Mouse (Mus musculus) kidney, embryonic 16.5 days (tissue): ENCODE results near the gene Ccdc12. TPM values are rescaled to one million over a fixed set of nuclear protein-coding genes. Genes with fewer than 3 reads are reported as not detected.

Source experiments
- ATAC-seq: fragments of 200-750 bp; cut with Nextera tagmentation; 2 replicates; pipeline ENCODE4 v1.8.0; 2017; ENCODE audit warnings: moderate TSS enrichment; ENCODE audit not compliant: low FRiP score, low TSS enrichment
- H3K27ac ChIP-seq: fragments of 300-500 bp; sonication (generic); 2 replicates; pipeline ENCODE4 v1.5.1; 2014; ENCODE audit warnings: low read length
- H3K27me3 ChIP-seq: fragments of 300-500 bp; sonication (generic); 2 replicates; pipeline ENCODE4 v1.6.1; 2014; ENCODE audit warnings: low read length, control low read depth, mixed read lengths; ENCODE audit not compliant: insufficient read depth
- H3K36me3 ChIP-seq: fragments of 300-500 bp; sonication (generic); 2 replicates; pipeline ENCODE4 v1.6.1; 2014; ENCODE audit warnings: low read length, control low read depth, mixed read lengths; ENCODE audit not compliant: insufficient read depth
- H3K4me1 ChIP-seq: fragments of 300-500 bp; sonication (generic); 2 replicates; pipeline ENCODE4 v1.6.1; 2014; ENCODE audit warnings: low read length, control low read depth, mixed read lengths; ENCODE audit not compliant: insufficient read depth
- H3K4me2 ChIP-seq: fragments of 300-500 bp; sonication (generic); replicated peaks from 2 replicates; pipeline ENCODE4 v1.6.1; 2014; ENCODE audit warnings: low read depth, low read length
- H3K4me3 ChIP-seq: fragments of 300-500 bp; sonication (generic); 2 replicates; pipeline ENCODE4 v1.5.1; 2014; ENCODE audit warnings: mild to moderate bottlenecking, low read length
- H3K9ac ChIP-seq: fragments of 300-500 bp; sonication (generic); replicated peaks from 2 replicates; pipeline ENCODE4 v1.6.1; 2014; ENCODE audit warnings: low read length
- H3K9me3 ChIP-seq: fragments of 300-500 bp; sonication (generic); 2 replicates; pipeline ENCODE4 v1.6.1; 2016; ENCODE audit warnings: low read length, control low read depth
- WGBS: fragments of 180-500 bp; shearing (Covaris S2); extraction: QIAGEN DNeasy Blood & Tissue Kit; methylation state at CpG from one replicate; pipeline ENCODE4 v1.1.7; 2014; 5-methylcytosine and 5-hydroxymethylcytosine counted together
- polyA plus RNA-seq: library from polyadenylated mRNA; unstranded; fragments of >200 nt; fragmentation: Nextera tagmentation; extraction: Ambion mirVana; gene quantifications from 2 replicates; pipeline ENCODE4 v1.2.1, GENCODE M21; 2015

The Ccdc12 gene
- polyA plus RNA-seq, 1 experiment from 2014 or later: 155 TPM

DNA sequence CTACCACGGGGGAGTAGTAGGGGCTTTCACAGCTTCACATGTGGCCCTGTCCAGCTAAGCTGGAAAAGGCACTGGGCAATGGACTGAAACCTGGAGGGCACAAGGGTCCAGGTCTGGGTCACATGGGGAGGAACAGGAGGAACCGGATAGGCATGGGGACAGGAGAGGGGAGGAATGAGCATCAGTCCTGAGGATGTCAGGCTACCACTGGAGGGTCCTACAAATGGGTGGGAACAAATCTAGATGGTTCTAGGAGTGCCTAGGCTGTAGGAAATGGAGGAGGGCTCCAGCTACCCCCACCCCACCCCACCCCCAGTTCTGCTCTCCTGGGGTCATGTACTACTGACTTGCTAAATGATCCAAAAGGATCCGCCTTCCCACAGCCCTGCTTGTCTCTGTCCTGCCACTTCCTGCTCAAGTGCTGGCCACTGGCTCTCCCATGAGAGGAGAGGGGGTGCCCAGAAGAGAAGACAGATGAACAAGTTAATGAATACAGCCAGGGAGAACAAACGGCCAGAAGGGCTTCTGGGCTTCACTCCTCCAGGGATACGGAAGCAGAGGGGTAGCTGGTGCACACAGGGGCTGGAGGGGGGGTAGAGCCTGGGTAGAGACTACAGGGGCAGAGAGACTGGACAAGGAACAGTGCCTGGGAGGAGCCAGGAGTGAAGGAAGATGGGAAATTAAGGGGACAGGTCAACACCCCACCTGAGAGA lies 13.3 kb upstream of the Ccdc12 start:
- no peak overlapping the region for H3K4me3 ChIP-seq
- H3K9me3 ChIP-seq: no peaks in the 10 kb centered on the region
- no peak overlapping the region for H3K4me2 ChIP-seq
- H3K4me1 ChIP-seq: peaks cover 31% of the 10 kb centered on the region
- H3K27me3 ChIP-seq: no peaks in the 10 kb centered on the region
- H3K36me3 ChIP-seq: peaks cover 11% of the 10 kb centered on the region
- 26% methylated on average over 5 of the region's 5 CpGs for WGBS
- H3K9ac ChIP-seq: no peak overlapping the region; the same call in 1 of the 2 replicates
- peak; percentile 53 for ATAC-seq
- peak overlapping the region; percentile 8 for H3K27ac ChIP-seq

DNA sequence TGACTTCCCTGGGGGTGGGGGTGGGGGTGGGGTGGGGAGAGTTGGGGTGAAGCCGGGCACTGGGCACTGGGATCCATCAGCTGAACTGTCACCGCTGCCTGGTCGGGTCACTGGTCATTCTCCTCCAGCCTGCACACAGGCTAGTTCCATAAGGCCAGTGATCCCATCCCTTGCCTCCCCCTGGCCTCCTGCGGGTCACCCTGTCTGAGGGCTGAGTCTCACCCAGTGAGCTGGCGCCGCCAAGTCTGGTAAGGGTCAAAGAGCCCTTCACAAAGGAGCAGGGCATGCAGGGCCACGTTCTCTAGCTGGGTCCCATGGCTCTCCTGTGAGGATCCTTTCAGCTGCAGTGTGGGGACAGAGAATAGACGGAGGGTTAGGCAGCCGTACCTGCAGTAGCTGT lies 12.5 kb upstream of the Ccdc12 start:
- Histone ChIP-seq H3K27ac (peak overlapping the region; percentile 57), H3K4me1 (peaks cover 31% of the 10 kb centered on the region), H3K4me3 (no peak overlapping the region), H3K36me3 (peaks cover 4% of the 10 kb centered on the region; the same call in 1 of the 2 replicates), H3K9ac (no peak overlapping the region), H3K4me2 (no peak overlapping the region), H3K9me3 (no peaks in the 10 kb centered on the region), H3K27me3 (no peaks in the 10 kb centered on the region)
- WGBS: 39% methylated on average over 9 of the region's 9 CpGs
- peak; percentile 81 for ATAC-seq

DNA sequence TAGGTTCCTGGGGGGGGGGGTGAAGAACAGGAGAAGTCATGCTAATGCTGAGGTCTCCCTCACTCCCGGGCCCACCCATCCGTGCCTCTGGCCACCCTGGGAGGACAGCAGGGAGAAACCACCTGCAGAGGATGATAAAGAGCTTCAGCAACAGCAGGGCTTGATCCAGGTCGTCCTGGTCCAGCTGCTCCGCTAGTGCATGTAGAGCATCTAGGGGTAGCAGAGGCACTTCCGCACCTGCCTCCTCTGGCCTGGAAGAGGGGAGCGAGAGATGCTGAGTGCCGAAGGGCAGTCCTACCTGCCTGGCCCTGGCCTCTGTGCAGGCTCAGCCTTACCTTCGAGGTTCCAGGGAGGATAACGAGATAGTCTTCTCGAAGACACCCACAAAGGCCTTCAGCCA lies 12.0 kb upstream of the Ccdc12 start:
- no peak overlapping the region; the same call in 1 of the 2 replicates for H3K9ac ChIP-seq
- H3K9me3 ChIP-seq: no peaks in the 10 kb centered on the region
- peak overlapping the region; percentile 57 for H3K27ac ChIP-seq
- peaks cover 4% of the 10 kb centered on the region; the same call in 1 of the 2 replicates for H3K36me3 ChIP-seq
- no peaks in the 10 kb centered on the region for H3K27me3 ChIP-seq
- H3K4me1 ChIP-seq: peaks cover 31% of the 10 kb centered on the region
- 74% methylated on average over 10 of the region's 10 CpGs for WGBS
- H3K4me2 ChIP-seq: no peak overlapping the region
- no peak overlapping the region for H3K4me3 ChIP-seq
- ATAC-seq: peak; percentile 1; the same call in 1 of the 2 replicates

DNA sequence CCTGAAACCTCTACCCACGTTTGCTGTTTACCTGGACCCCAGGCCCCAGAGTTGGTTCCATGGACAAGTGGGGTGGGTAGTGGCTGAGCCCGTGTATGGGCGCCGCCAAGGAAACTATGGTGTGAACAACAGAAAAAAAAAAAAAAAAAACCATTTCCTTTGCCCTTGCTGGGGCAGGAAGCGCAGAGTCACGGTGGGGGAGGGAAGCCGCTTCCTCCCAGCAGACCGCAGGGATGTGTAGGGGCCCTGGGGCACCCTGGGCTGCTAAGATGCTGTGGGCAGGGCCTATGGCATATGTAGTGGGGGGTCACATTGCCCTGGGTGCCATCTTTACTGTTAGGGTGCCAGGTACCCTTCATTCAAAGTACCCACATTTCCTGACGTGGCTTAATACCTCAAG lies 11.1 kb upstream of the Ccdc12 start:
- H3K9me3 ChIP-seq: no peaks in the 10 kb centered on the region
- H3K27ac ChIP-seq: no peak overlapping the region
- no peak overlapping the region for H3K9ac ChIP-seq
- no peak overlapping the region for H3K4me2 ChIP-seq
- no peak overlapping the region for H3K4me3 ChIP-seq
- H3K36me3 ChIP-seq: no peaks in the 10 kb centered on the region; the same call in 1 of the 2 replicates
- WGBS: 71% methylated on average over 9 of the region's 9 CpGs
- peaks cover 31% of the 10 kb centered on the region for H3K4me1 ChIP-seq
- no peak for ATAC-seq
- H3K27me3 ChIP-seq: no peaks in the 10 kb centered on the region

DNA sequence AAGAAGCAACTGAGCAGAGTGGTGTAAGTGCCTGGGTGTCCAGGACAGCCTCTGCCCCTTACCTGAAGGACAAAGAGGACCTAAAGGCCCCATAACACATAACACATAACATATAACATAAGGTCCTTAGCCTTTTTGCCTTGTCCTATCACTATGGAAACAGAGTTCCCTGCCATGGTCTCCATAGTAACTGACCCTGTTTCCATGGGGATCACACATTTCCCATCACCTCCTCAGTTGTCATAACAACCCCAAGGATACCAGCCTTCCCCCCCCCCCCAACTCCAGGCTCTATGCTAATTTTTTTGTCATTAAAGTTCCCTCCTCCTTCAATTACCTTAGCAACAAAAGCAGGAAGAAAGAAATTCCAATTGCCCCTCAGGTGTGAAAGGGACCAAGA lies 6.5 kb upstream of the Ccdc12 start:
- Histone ChIP-seq H3K4me3 (no peak overlapping the region), H3K9ac (no peak overlapping the region), H3K4me2 (no peak overlapping the region), H3K36me3 (no peaks in the 10 kb centered on the region), H3K27me3 (no peaks in the 10 kb centered on the region), H3K9me3 (no peaks in the 10 kb centered on the region), H3K27ac (no peak overlapping the region), H3K4me1 (peaks cover 24% of the 10 kb centered on the region)
- no peak for ATAC-seq

DNA sequence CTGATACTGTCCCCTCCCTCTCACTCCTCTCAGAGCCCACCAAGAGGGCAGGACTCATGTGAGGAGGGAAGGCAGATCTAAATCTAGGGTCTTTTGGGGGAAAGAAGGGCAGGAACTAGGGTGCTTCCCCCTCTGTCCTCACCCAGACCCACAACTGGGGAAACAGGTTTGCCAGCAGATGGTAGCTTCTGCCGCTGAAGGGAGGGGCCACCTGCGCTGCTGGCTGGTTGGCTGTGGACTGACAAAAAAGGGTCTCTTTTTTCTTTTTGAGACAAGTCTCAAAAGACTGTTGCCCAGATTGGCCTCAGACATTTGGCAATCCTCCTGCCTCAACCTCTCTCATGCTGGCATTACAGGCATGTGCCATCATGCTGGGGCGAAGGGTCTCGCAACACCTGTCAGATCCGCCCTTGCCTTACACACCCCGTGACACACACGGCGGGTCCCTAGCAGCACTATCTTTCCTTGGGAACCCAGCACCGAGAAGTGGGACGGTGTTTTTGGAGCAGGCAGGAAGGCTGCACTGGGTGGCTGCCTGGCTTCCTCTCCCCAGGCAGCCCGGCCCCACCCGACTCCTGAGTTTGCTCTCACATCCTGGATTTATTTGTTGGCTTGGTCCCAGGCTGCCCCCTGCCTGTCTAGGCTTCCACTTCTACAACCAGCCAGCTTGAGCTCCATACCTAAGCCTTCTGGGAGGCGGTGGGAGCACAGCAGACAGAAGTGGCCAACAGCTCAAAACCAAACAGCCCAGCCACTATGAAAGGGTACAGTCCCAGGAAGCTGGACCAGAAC lies 4.2 kb upstream of the Ccdc12 start:
- peak overlapping the region; percentile 33; the same call in 1 of the 2 replicates for H3K9ac ChIP-seq
- no peaks in the 10 kb centered on the region for H3K9me3 ChIP-seq
- no peak for ATAC-seq
- H3K4me1 ChIP-seq: peaks cover 23% of the 10 kb centered on the region
- H3K4me3 ChIP-seq: peak overlapping the region; percentile 63
- 25% methylated on average over 13 of the region's 13 CpGs for WGBS
- H3K27me3 ChIP-seq: no peaks in the 10 kb centered on the region
- no peaks in the 10 kb centered on the region for H3K36me3 ChIP-seq
- H3K27ac ChIP-seq: no peak overlapping the region
- H3K4me2 ChIP-seq: peak overlapping the region; percentile 80

DNA sequence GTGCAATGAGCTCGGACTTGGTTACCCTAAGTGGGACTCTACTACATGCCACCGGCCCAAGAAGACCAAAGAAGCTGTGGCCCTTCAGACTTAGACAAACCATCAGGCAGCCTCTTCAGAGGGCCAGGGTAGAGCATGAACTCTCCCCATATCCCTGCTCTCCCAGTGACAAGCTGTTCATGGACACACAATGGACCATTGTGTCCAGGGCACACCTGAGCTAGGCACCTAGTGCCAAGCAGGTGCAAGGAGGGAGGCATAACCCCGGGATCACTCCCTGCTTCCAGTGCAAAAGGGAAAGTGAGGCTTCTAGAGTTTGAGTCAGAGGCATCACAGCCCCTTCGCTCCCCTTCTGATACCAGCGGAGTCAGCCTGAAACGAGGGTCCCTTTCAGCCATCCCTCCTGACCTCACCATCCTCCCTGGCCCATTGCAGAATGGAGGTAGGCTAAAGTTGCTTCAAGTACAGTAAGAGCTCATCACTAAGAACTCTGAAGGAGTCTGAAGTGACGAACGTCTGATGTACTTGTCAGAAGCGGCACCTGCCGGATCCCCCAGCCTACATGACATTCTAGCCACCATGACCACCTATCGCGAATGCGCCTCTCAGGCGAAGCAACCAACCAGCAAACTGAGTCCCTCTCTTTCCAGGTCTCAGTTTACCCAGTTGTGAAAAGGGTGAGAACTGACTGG lies 3.2 kb upstream of the Ccdc12 start:
- H3K36me3 ChIP-seq: no peaks in the 10 kb centered on the region
- H3K4me1 ChIP-seq: peaks cover 33% of the 10 kb centered on the region
- 19% methylated on average over 14 of the region's 14 CpGs for WGBS
- H3K4me2 ChIP-seq: peak overlapping the region; percentile 80
- no peaks in the 10 kb centered on the region for H3K27me3 ChIP-seq
- no peak for ATAC-seq
- no peak overlapping the region for H3K27ac ChIP-seq
- peak overlapping the region; percentile 76 for H3K9ac ChIP-seq
- H3K9me3 ChIP-seq: no peaks in the 10 kb centered on the region
- peak overlapping the region; percentile 63 for H3K4me3 ChIP-seq

DNA sequence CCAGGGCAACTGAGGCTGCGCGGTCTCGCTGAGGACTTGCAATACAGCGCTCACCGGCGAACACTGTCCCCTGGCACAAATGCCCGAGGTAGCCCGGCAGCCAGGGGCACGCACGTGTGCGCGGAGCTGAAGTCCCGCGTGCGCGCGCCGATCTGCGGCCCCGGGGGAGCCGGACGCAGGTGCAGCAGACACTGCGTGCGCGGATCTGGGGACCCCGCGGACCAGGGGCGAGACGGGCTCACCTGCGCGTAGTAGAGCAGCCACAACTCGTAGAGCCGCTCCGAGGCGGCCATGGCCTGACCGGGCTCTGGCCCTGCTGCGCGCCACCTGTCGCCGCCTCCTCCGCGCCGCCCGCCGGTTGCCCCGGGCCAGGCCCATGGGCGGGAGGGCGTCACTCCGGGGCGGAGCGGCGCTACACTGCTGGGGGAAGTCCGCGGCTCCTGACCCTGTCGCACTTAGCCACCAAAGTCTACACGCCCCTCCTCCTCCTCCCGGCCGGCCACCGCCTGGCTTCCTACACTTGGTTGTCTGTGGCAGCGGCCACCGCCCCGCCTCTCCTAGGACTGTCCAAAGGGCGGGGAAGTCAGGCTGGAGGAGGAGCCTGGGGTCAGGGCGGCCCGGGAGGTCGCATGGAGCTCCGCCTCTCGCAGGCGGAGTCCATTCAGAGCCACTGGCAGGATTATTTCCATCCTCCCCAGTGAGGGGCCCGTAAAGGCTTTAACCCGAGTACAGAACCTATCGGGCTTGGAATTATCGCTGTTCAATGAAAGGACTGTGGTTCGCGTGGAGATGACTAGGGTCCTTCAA lies 2.4 kb upstream of the Ccdc12 start, which contains the start of gene Nbeal2:
Gene Nbeal2 (minus strand): TSS at position 507 of the 807 bp plus-strand sequence.
- under 1% methylated on average over 75 of the region's 75 CpGs for WGBS
- peak; percentile 94 for ATAC-seq

More for the DNA sequence above, 2.4 kb upstream of the Ccdc12 start, which contains the start of gene Nbeal2:
- peak within 1 kb of the TSS; percentile 76 for H3K9ac ChIP-seq
- H3K27ac ChIP-seq: peak within 1 kb of the TSS; percentile 63
- peaks cover 33% of the 10 kb centered on the region for H3K4me1 ChIP-seq
- peak within 1 kb of the TSS; percentile 63 for H3K4me3 ChIP-seq
- H3K27me3 ChIP-seq: no peaks in the 10 kb centered on the region
- no peaks in the 10 kb centered on the region for H3K9me3 ChIP-seq
- peak within 1 kb of the TSS; percentile 80 for H3K4me2 ChIP-seq
- H3K36me3 ChIP-seq: no peaks in the 10 kb centered on the region
